Mouse (Mus musculus) midbrain, embryonic 14.5 days (tissue): ENCODE data around the gene Orc5. TPM values are rescaled to one million over a fixed set of nuclear protein-coding genes. Genes with fewer than 3 reads are reported as not detected.

Source experiments
- ATAC-seq: fragments of 200-750 bp; cut with Nextera tagmentation; 2 replicates; pipeline ENCODE4 v1.8.0; 2017; ENCODE audit warnings: moderate number of reproducible peaks, moderate library complexity; ENCODE audit not compliant: low FRiP score, low TSS enrichment
- DNase-seq: peaks from one replicate; pipeline ENCODE4 v3.0.0-alpha.2; 2015
- H3K27ac ChIP-seq: fragments of 300-500 bp; sonication (generic); replicated peaks from 2 replicates; pipeline ENCODE4 v1.5.1; 2014; ENCODE audit warnings: mild to moderate bottlenecking, low read depth, low read length, moderate library complexity
- H3K27me3 ChIP-seq: fragments of 300-500 bp; sonication (generic); 2 replicates; pipeline ENCODE4 v1.6.1; 2014; ENCODE audit warnings: low read length, control low read depth, mixed read lengths; ENCODE audit not compliant: control insufficient read depth, insufficient read depth
- H3K36me3 ChIP-seq: fragments of 300-500 bp; sonication (generic); 2 replicates; pipeline ENCODE4 v1.6.1; 2014; ENCODE audit warnings: low read length, control low read depth; ENCODE audit not compliant: control insufficient read depth, insufficient read depth
- H3K4me1 ChIP-seq: fragments of 300-500 bp; sonication (generic); 2 replicates; pipeline ENCODE4 v1.6.1; 2014; ENCODE audit warnings: mild to moderate bottlenecking, antibody characterized with exemption, low read length, control low read depth; ENCODE audit not compliant: control insufficient read depth, insufficient read depth
- H3K4me2 ChIP-seq: fragments of 300-500 bp; sonication (generic); 2 replicates; pipeline ENCODE4 v1.6.1; 2014; ENCODE audit warnings: mild to moderate bottlenecking, low read length, moderate library complexity
- H3K4me3 ChIP-seq: fragments of 300-500 bp; sonication (generic); replicated peaks from 2 replicates; pipeline ENCODE4 v1.5.1; 2014; ENCODE audit warnings: low read depth, low read length
- H3K9ac ChIP-seq: fragments of 300-500 bp; sonication (generic); replicated peaks from 2 replicates; pipeline ENCODE4 v1.6.1; 2014; ENCODE audit warnings: mild to moderate bottlenecking, low read length, moderate library complexity
- H3K9me3 ChIP-seq: fragments of 300-500 bp; sonication (generic); 2 replicates; pipeline ENCODE4 v1.6.1; 2016; ENCODE audit warnings: low read length, control low read depth, mixed read lengths; ENCODE audit not compliant: control insufficient read depth
- WGBS: fragments of 180-500 bp; shearing (Covaris S2); extraction: QIAGEN DNeasy Blood & Tissue Kit; methylation state at CpG from one replicate; pipeline ENCODE4 v1.1.7; 2014; 5-methylcytosine and 5-hydroxymethylcytosine counted together
- polyA plus RNA-seq: library from polyadenylated mRNA; unstranded; fragments of >200 nt; fragmentation: Nextera tagmentation; extraction: Ambion mirVana; gene quantifications from 2 replicates; pipeline ENCODE4 v1.2.1, GENCODE M21; 2014

Gene Orc5
- 35.8 and 41.6 TPM in 2 replicates for polyA plus RNA-seq

- H3K27me3 ChIP-seq: no peaks in the 10 kb centered on the region
- H3K27ac ChIP-seq: peak within 1 kb of the TSS; percentile 82
- H3K4me3 ChIP-seq: peak within 1 kb of the TSS; percentile 77
- DNase-seq (peak; percentile 97), ATAC-seq (peak; percentile 99)
- WGBS: under 1% methylated on average over 31 of the region's 31 CpGs
- peaks cover 4% of the 10 kb centered on the region; the same call in 1 of the 2 replicates for H3K4me1 ChIP-seq
- H3K36me3 ChIP-seq: peaks cover 17% of the 10 kb centered on the region
- no peaks in the 10 kb centered on the region for H3K9me3 ChIP-seq
- peak within 1 kb of the TSS; percentile 90 for H3K4me2 ChIP-seq
- H3K9ac ChIP-seq: peak within 1 kb of the TSS; percentile 75
These were observed at the start of gene Orc5 for GRCm38 (mm10) chr5:22550033-22550551. TSS of gene Orc5 (minus strand) at chr5:22550429.

GRCm38 (mm10) chr5:22596981-22597380 lies 46.8 kb upstream of the Orc5 start:
- Histone ChIP-seq H3K9ac (no peak overlapping the region), H3K4me3 (no peak overlapping the region), H3K4me2 (no peak overlapping the region), H3K36me3 (no peaks in the 10 kb centered on the region), H3K27ac (no peak overlapping the region), H3K27me3 (no peaks in the 10 kb centered on the region), H3K9me3 (no peaks in the 10 kb centered on the region), H3K4me1 (no peaks in the 10 kb centered on the region)
- DNase-seq: no peak
- no peak for ATAC-seq
- WGBS: 94% methylated on average over 4 of the region's 4 CpGs

GRCm38 (mm10) chr5:22589370-22589966 lies 39.2 kb upstream of the Orc5 start:
- H3K27ac ChIP-seq: no peak overlapping the region
- no peak overlapping the region for H3K4me2 ChIP-seq
- no peak overlapping the region for H3K4me3 ChIP-seq
- no peaks in the 10 kb centered on the region for H3K9me3 ChIP-seq
- H3K4me1 ChIP-seq: no peaks in the 10 kb centered on the region
- no peaks in the 10 kb centered on the region for H3K36me3 ChIP-seq
- 78% methylated on average over 1 of the region's 1 CpGs for WGBS
- ATAC-seq (no peak), DNase-seq (no peak)
- no peaks in the 10 kb centered on the region for H3K27me3 ChIP-seq
- H3K9ac ChIP-seq: no peak overlapping the region

GRCm38 (mm10) chr5:22587492-22587891 lies 37.3 kb upstream of the Orc5 start:
- Histone ChIP-seq H3K4me2 (no peak overlapping the region), H3K27me3 (no peaks in the 10 kb centered on the region)
- WGBS: 96% methylated on average over 1 of the region's 1 CpGs

GRCm38 (mm10) chr5:22584556-22584955 lies 34.3 kb upstream of the Orc5 start:
- Histone ChIP-seq H3K9me3 (no peaks in the 10 kb centered on the region), H3K27ac (no peak overlapping the region), H3K9ac (no peak overlapping the region), H3K36me3 (no peaks in the 10 kb centered on the region), H3K4me3 (no peak overlapping the region), H3K27me3 (no peaks in the 10 kb centered on the region), H3K4me1 (no peaks in the 10 kb centered on the region), H3K4me2 (no peak overlapping the region)
- ATAC-seq: no peak
- WGBS: 64% methylated on average over 2 of the region's 2 CpGs
- peak; percentile 54 for DNase-seq

More at GRCm38 (mm10) chr5:22587492-22587891, 37.3 kb upstream of the Orc5 start:
- no peaks in the 10 kb centered on the region for H3K4me1 ChIP-seq
- ATAC-seq (no peak), DNase-seq (no peak)
- no peak overlapping the region for H3K27ac ChIP-seq
- no peak overlapping the region for H3K9ac ChIP-seq
- H3K9me3 ChIP-seq: no peaks in the 10 kb centered on the region
- H3K4me3 ChIP-seq: no peak overlapping the region
- H3K36me3 ChIP-seq: no peaks in the 10 kb centered on the region

- DNase-seq: no peak
- Histone ChIP-seq H3K36me3 (no peaks in the 10 kb centered on the region), H3K4me3 (no peak overlapping the region), H3K27me3 (no peaks in the 10 kb centered on the region), H3K9me3 (no peaks in the 10 kb centered on the region), H3K4me1 (no peaks in the 10 kb centered on the region), H3K27ac (no peak overlapping the region), H3K4me2 (no peak overlapping the region), H3K9ac (no peak overlapping the region)
- no peak for ATAC-seq
- WGBS: 87% methylated on average over 3 of the region's 3 CpGs
These were observed 27.8 kb upstream of the Orc5 start for GRCm38 (mm10) chr5:22578011-22578410.

- Histone ChIP-seq H3K27me3 (no peaks in the 10 kb centered on the region), H3K4me1 (no peaks in the 10 kb centered on the region), H3K36me3 (no peaks in the 10 kb centered on the region), H3K9me3 (no peaks in the 10 kb centered on the region), H3K27ac (no peak overlapping the region), H3K4me2 (no peak overlapping the region), H3K4me3 (no peak overlapping the region), H3K9ac (no peak overlapping the region)
- DNase-seq: no peak
- 61% methylated on average over 3 of the region's 3 CpGs for WGBS
- no peak for ATAC-seq
These were observed 24.5 kb upstream of the Orc5 start for GRCm38 (mm10) chr5:22574751-22575150.

GRCm38 (mm10) chr5:22574161-22574560 lies 23.9 kb upstream of the Orc5 start:
- WGBS: 53% methylated on average over 1 of the region's 1 CpGs
- no peak for DNase-seq
- no peak for ATAC-seq

GRCm38 (mm10) chr5:22573696-22574095 lies 23.5 kb upstream of the Orc5 start:
- H3K4me2 ChIP-seq: no peak overlapping the region
- H3K36me3 ChIP-seq: no peaks in the 10 kb centered on the region
- no peaks in the 10 kb centered on the region for H3K27me3 ChIP-seq
- H3K9ac ChIP-seq: no peak overlapping the region
- ATAC-seq (no peak), DNase-seq (no peak)
- H3K4me3 ChIP-seq: no peak overlapping the region
- no peaks in the 10 kb centered on the region for H3K9me3 ChIP-seq
- no peaks in the 10 kb centered on the region for H3K4me1 ChIP-seq
- H3K27ac ChIP-seq: no peak overlapping the region
- WGBS: 58% methylated on average over 2 of the region's 2 CpGs

More at GRCm38 (mm10) chr5:22574161-22574560, 23.9 kb upstream of the Orc5 start:
- H3K4me1 ChIP-seq: no peaks in the 10 kb centered on the region
- no peak overlapping the region for H3K4me3 ChIP-seq
- H3K27me3 ChIP-seq: no peaks in the 10 kb centered on the region
- no peak overlapping the region for H3K27ac ChIP-seq
- H3K36me3 ChIP-seq: no peaks in the 10 kb centered on the region
- H3K9ac ChIP-seq: no peak overlapping the region
- no peak overlapping the region for H3K4me2 ChIP-seq
- no peaks in the 10 kb centered on the region for H3K9me3 ChIP-seq
